Mouse (Mus musculus) thymus, adult 2 months (tissue): Measurements from ENCODE around the gene Zfp979.
"Not testable (repeated sequence)": the region's sequence is repeated elsewhere in the genome, so short reads cannot be mapped to it uniquely, and the experiment has no call there.

Experiments used
- CTCF ChIP-seq: fragments of 200-500 bp; IDR thresholded peaks from 2 replicates; pipeline ENCODE4 v1.5.1; 2012; ENCODE audit warnings: mild to moderate bottlenecking, control low read depth, low read length, moderate library complexity, borderline replicate concordance; ENCODE audit not compliant: control insufficient read depth, poor library complexity, insufficient read depth; ENCODE audit errors: extremely low read depth
- POLR2A ChIP-seq: fragments of 200-500 bp; IDR thresholded peaks from 2 replicates; pipeline ENCODE4 v1.6.1; 2012; ENCODE audit warnings: mild to moderate bottlenecking, low read length, control low read depth, moderate library complexity; ENCODE audit not compliant: control insufficient read depth, poor library complexity, insufficient read depth; ENCODE audit errors: extremely low read depth

GRCm38 (mm10) chr4:147633818-147634262 is 8.5 kb downstream of the Zfp979 start:
- TF ChIP-seq CTCF, POLR2A: not testable (repeated sequence)
